ENCODE assay signal across 8 mouse cellular contexts in genomic region chr11:114198317-114199032, GRCm38 (mm10).
DNase-seq lines count a peak whose midpoint lies in the region; TF ChIP-seq lines count a peak whose summit lies in the region.

No protein-coding gene starts in this region.

- peaks cover 27% of the 10 kb centered on the region for H3K4me1 ChIP-seq in hindbrain, embryonic 10.5 days (replicated peaks)
- H3K4me1 ChIP-seq in lung, adult 2 months (ENCODE audit: control insufficient read depth, insufficient read depth, low read length), result peaks cover 4% of the 10 kb centered on the region

- TF ChIP-seq CTCF in lung, adult 2 months (IDR thresholded peaks at IDR 0.05; ENCODE audit: insufficient read depth, low read length), result no peak

- peak; percentile 96 for DNase-seq in adrenal gland, adult 2 months
- DNase-seq in cerebellum, postnatal 10 days, result peak; percentile 96 to 97
- peak; percentile 93 to 98 for DNase-seq in frontal cortex, postnatal 36 days (ENCODE audit: low spot score in 2 of 2)
- DNase-seq in hindbrain, embryonic 10.5 days (ENCODE audit: low spot score), result peak; percentile 41
- DNase-seq in layer of hippocampus, adult 8-10 months (ENCODE audit: low spot score in 2 of 2), result peak; percentile 92 to 96
- DNase-seq in lung, adult 2 months, result peak; percentile 76
- peak; percentile 89 for DNase-seq in right cerebral cortex, postnatal 14 days
- no peak for DNase-seq in B cell, adult 2 months

- no peak overlapping the region for H3K4me3 ChIP-seq in hindbrain, embryonic 10.5 days
- no peak overlapping the region for H3K4me3 ChIP-seq in lung, adult 2 months (replicated peaks; ENCODE audit: extremely low read depth, low read depth, low read length)

- 69% methylated on average over 15 of the region's 15 CpGs for WGBS in hindbrain, embryonic 10.5 days
- 23% methylated on average over 15 of the region's 15 CpGs for WGBS in lung, adult 2 months

- H3K9me3 ChIP-seq in hindbrain, embryonic 10.5 days, result no peaks in the 10 kb centered on the region

- no peak overlapping the region for H3K27ac ChIP-seq in hindbrain, embryonic 10.5 days

- no peak for TF ChIP-seq POLR2A in lung, adult 2 months (IDR thresholded peaks at IDR 0.05; ENCODE audit: borderline replicate concordance, extremely low read depth, low read depth, low read length)

- no peaks in the 10 kb centered on the region for H3K36me3 ChIP-seq in hindbrain, embryonic 10.5 days

- peaks cover 2% of the 10 kb centered on the region; the same call in 1 of the 2 replicates for H3K27me3 ChIP-seq in hindbrain, embryonic 10.5 days (ENCODE audit: insufficient read depth, poor library complexity, severe bottlenecking)

Comparison
In these comparisons a context has a peak if more than half of its experiments do, and no peak if none do; other contexts are left out.
1. DNase-seq: peak in adrenal gland, adult 2 months (single experiment), cerebellum, postnatal 10 days (2 of 2), frontal cortex, postnatal 36 days (2 of 2), hindbrain, embryonic 10.5 days (single experiment), layer of hippocampus, adult 8-10 months (2 of 2), lung, adult 2 months (single experiment) and right cerebral cortex, postnatal 14 days (single experiment); none in B cell, adult 2 months (0 of 2).